Mouse (Mus musculus) ES-E14 (cell line): ENCODE measurements at regions not wholly inside any gene's neighbourhood (a gene's known extent, or its start where the extent isn't known, plus 50 kb on each side); places are given as distances from the start of the nearest gene placed in this dataset.
"Not testable (repeated sequence)": the region's sequence is repeated elsewhere in the genome, so short reads cannot be mapped to it uniquely, and the experiment has no call there.

Source experiments
- DNase-seq: peaks from one replicate; pipeline ENCODE4 v3.0.0-alpha.2; 2013; ENCODE audit warnings: low read depth, low spot score
- H3K27ac ChIP-seq: 2 replicates; pipeline ENCODE4 v1.5.1; 2012; ENCODE audit warnings: low read depth, mild to moderate bottlenecking, low read length, moderate library complexity, mixed read lengths; ENCODE audit not compliant: poor library complexity, insufficient read depth, severe bottlenecking
- H3K36me3 ChIP-seq: 2 replicates; pipeline ENCODE4 v1.6.1; 2012; ENCODE audit warnings: mild to moderate bottlenecking, low read length, moderate library complexity, mixed read lengths; ENCODE audit not compliant: control insufficient read depth, poor library complexity, insufficient read depth, severe bottlenecking
- H3K4me1 ChIP-seq, 2 experiments: fragments of 150-350 bp in 1 of 2; sonication (generic) in 1 of 2; 2 replicates each; pipeline ENCODE4 v1.6.1; 2012; ENCODE audit warnings: low read length in 2 of 2, mild to moderate bottlenecking in 1 of 2, mixed read lengths in 1 of 2; ENCODE audit not compliant: control insufficient read depth in 2 of 2, insufficient read depth in 2 of 2, poor library complexity in 1 of 2
- H3K4me3 ChIP-seq, 2 experiments: fragments of 150-350 bp in 1 of 2; sonication (generic) in 1 of 2; 2 replicates each; pipeline ENCODE4 v1.5.1; 2012; ENCODE audit warnings: low read length in 2 of 2, low read depth in 1 of 2, mild to moderate bottlenecking in 1 of 2, mixed read lengths in 1 of 2; ENCODE audit not compliant: insufficient read depth in 1 of 2, poor library complexity in 1 of 2, severe bottlenecking in 1 of 2
- H3K9ac ChIP-seq: 2 replicates; pipeline ENCODE4 v1.6.1; 2012; ENCODE audit warnings: low read depth, mild to moderate bottlenecking, low read length, mixed read lengths; ENCODE audit not compliant: poor library complexity, insufficient read depth, severe bottlenecking
- H3K9me3 ChIP-seq: fragments of 150-350 bp; sonication (generic); 2 replicates; pipeline ENCODE4 v1.6.1; 2012; ENCODE audit warnings: low read depth, mild to moderate bottlenecking, low read length; ENCODE audit not compliant: control insufficient read depth, insufficient read depth
- CHD2 ChIP-seq: IDR thresholded peaks from 2 replicates; pipeline ENCODE4 v1.6.1; 2014; ENCODE audit warnings: mild to moderate bottlenecking, low read depth, low read length, inconsistent platforms
- HCFC1 ChIP-seq: IDR thresholded peaks from 2 replicates; pipeline ENCODE4 v1.6.1; 2012; ENCODE audit warnings: low read length, inconsistent platforms, borderline replicate concordance; ENCODE audit not compliant: insufficient read depth
- MAFK ChIP-seq: IDR thresholded peaks from 2 replicates; pipeline ENCODE4 v1.6.1; 2014; ENCODE audit warnings: mild to moderate bottlenecking, low read depth, low read length, inconsistent platforms; ENCODE audit not compliant: insufficient read depth
- ZC3H11A ChIP-seq: IDR thresholded peaks from 2 replicates; pipeline ENCODE4 v1.6.1; 2012; ENCODE audit warnings: low read depth, mild to moderate bottlenecking, inconsistent platforms, low read length, borderline replicate concordance
- ZNF384 ChIP-seq: IDR thresholded peaks from 2 replicates; pipeline ENCODE4 v1.6.1; 2012; ENCODE audit warnings: low read depth, low read length, inconsistent platforms
- in situ Hi-C, 2 experiments: fragments of 600-800 bp; cut with MboI; formaldehyde crosslinking; loops; one replicate each; pipeline ENCODE4 v1.15.1; 2025; ENCODE audit warnings: low sequenced_read_pairs in 2 of 2, inconsistent platforms in 1 of 2; ENCODE audit not compliant: unreplicated experiment in 2 of 2

GRCm38 (mm10) chr3:69657570-69657969 is 58.8 kb upstream of the B3galnt1 start:
- Histone ChIP-seq H3K9me3 (no peaks in the 10 kb centered on the region), H3K4me1 (peaks cover 7 to 8% of the 10 kb centered on the region in 2 experiments), H3K27ac (no peak overlapping the region; the same call in 1 of the 2 replicates), H3K9ac (no peak overlapping the region), H3K4me3 (no peak overlapping the region), H3K36me3 (no peaks in the 10 kb centered on the region)
- DNase-seq, result no peak
- in situ Hi-C loops, result no loop called here
- TF ChIP-seq CHD2 (no peak), MAFK (no peak), ZC3H11A (no peak), ZNF384 (no peak), HCFC1 (no peak)

- H3K27ac ChIP-seq, H3K9me3 ChIP-seq, H3K4me3 ChIP-seq, H3K9ac ChIP-seq, in situ Hi-C loops, H3K36me3 ChIP-seq, DNase-seq, H3K4me1 ChIP-seq: not testable (repeated sequence)
Measured at GRCm38 (mm10) chr3:69655651-69656050, 56.9 kb upstream of the B3galnt1 start.

- DNase-seq, result no peak
Measured at GRCm38 (mm10) chr3:69655001-69655400, 56.2 kb upstream of the B3galnt1 start.

GRCm38 (mm10) chr3:69653361-69653760 is 54.6 kb upstream of the B3galnt1 start:
- H3K36me3 ChIP-seq, H3K9me3 ChIP-seq, DNase-seq, H3K4me1 ChIP-seq, H3K9ac ChIP-seq, in situ Hi-C loops, H3K27ac ChIP-seq, H3K4me3 ChIP-seq: not testable (repeated sequence)

More at GRCm38 (mm10) chr3:69655001-69655400, 56.2 kb upstream of the B3galnt1 start:
- in situ Hi-C loops, result no loop called here
- H3K9ac ChIP-seq, result no peak overlapping the region
- no peak overlapping the region for H3K27ac ChIP-seq
- no peak overlapping the region for H3K4me3 ChIP-seq
- no peaks in the 10 kb centered on the region for H3K9me3 ChIP-seq
- H3K36me3 ChIP-seq, result no peaks in the 10 kb centered on the region
- TF ChIP-seq MAFK, result no peak
- no peak for TF ChIP-seq CHD2
- no peak for TF ChIP-seq ZNF384
- TF ChIP-seq ZC3H11A, result no peak
- peaks cover 7 to 8% of the 10 kb centered on the region in 2 experiments for H3K4me1 ChIP-seq

- Histone ChIP-seq H3K9me3 (no peaks in the 10 kb centered on the region), H3K4me1 (no peaks in the 10 kb centered on the region), H3K9ac (no peak overlapping the region), H3K36me3 (no peaks in the 10 kb centered on the region), H3K4me3 (no peak overlapping the region), H3K27ac (no peak overlapping the region)
- TF ChIP-seq HCFC1, result no peak
- no peak for TF ChIP-seq ZC3H11A
- TF ChIP-seq CHD2, result no peak
- no peak for TF ChIP-seq ZNF384
- no peak for TF ChIP-seq MAFK
- in situ Hi-C loops, result no loop called here
- DNase-seq, result no peak
Measured at GRCm38 (mm10) chr3:69649561-69649960, 50.8 kb upstream of the B3galnt1 start.
